Mouse (Mus musculus): ENCODE data around the gene Pms2. TPM values are rescaled to one million over a fixed set of nuclear protein-coding genes. Genes with fewer than 3 reads are reported as not detected.

The Pms2 gene
- polyA plus RNA-seq, 1 experiment from 2014 or later = 28.3 TPM

DNA sequence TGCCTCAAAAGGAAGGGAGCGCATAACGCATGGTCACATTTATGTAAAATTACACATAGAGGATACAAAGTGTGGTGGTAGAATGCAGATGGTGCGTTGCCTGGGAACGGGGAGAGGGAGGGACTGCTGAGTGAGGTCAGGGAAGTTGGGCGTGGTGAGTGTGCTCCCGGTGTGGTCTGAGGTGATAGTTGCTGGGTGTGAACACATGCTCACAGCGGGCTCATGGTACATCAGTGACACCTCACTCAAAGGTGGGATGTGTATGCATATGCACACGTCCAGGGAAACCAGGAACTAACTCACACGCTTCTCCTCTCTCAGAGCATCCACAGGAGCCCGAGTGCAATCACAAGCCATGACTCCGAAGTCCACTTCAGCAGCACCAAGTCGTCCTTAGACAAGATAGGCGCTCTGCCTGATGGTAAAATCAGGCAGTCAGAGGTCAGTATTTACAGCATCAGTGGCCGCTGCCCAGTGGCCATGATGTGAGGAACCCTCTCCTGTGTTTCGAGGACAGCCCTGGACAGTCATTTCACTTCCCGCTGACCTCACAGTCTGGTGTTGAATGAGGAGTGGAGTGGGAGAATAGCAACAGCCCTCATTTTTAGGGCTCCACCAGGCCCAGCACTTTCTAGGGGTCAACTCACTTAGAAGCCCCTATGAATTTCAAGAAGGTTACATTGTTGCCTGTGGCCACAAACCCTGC, 67.1 kb downstream of the Pms2 start:
- Histone ChIP-seq H3K4me1 (peaks cover 10% of the 10 kb centered on the region), H3K9me3 (no peaks in the 10 kb centered on the region), H3K36me3 (no peaks in the 10 kb centered on the region), H3K27me3 (ENCODE audit: insufficient read depth, poor library complexity, severe bottlenecking) (no peaks in the 10 kb centered on the region), H3K4me3 (no peak overlapping the region), H3K27ac (no peak overlapping the region)
- 59% methylated on average over 16 of the region's 16 CpGs for WGBS
- peak; percentile 75 for DNase-seq (ENCODE audit: low spot score)

- DNase-seq (ENCODE audit: low spot score) = no peak
- Histone ChIP-seq H3K9me3 (no peaks in the 10 kb centered on the region), H3K27ac (0 out of 2 replicates have a peak overlapping the region, but pooled peaks have one; percentile 56), H3K27me3 (ENCODE audit: insufficient read depth, poor library complexity, severe bottlenecking) (no peaks in the 10 kb centered on the region), H3K4me3 (no peak overlapping the region), H3K4me1 (peaks cover 7% of the 10 kb centered on the region), H3K36me3 (peaks cover 23% of the 10 kb centered on the region)
- 33% methylated on average over 9 of the region's 9 CpGs for WGBS
Observed at GRCm38 (mm10) chr5:143980858-143981257, 71.1 kb downstream of the Pms2 start.

GRCm38 (mm10) chr5:143982361-143982760, 72.6 kb downstream of the Pms2 start:
- 61% methylated on average over 2 of the region's 2 CpGs for WGBS
- peaks cover 38% of the 10 kb centered on the region for H3K36me3 ChIP-seq

More at GRCm38 (mm10) chr5:143982361-143982760, 72.6 kb downstream of the Pms2 start:
- no peak for DNase-seq (ENCODE audit: low spot score)
- H3K27ac ChIP-seq = no peak overlapping the region
- no peaks in the 10 kb centered on the region for H3K9me3 ChIP-seq
- no peak overlapping the region for H3K4me3 ChIP-seq
- H3K4me1 ChIP-seq = peaks cover 7% of the 10 kb centered on the region
- H3K27me3 ChIP-seq (ENCODE audit: insufficient read depth, poor library complexity, severe bottlenecking) = no peaks in the 10 kb centered on the region

Other genes with a start within 250 kb of the Pms2 start
- gene Usp42, start 177.7 kb upstream of the Pms2 start, polyA plus RNA-seq (2016; fragmentation: Nextera tagmentation; extraction: Ambion mirVana) = 15.7 and 15.9 TPM in 2 replicates
- 38.0 and 41.0 TPM in 2 replicates for gene Eif2ak1, start 92.2 kb upstream of the Pms2 start, polyA plus RNA-seq (2016; fragmentation: Nextera tagmentation; extraction: Ambion mirVana)
- gene Ankrd61, start 12.3 kb upstream of the Pms2 start, polyA plus RNA-seq (2016; fragmentation: Nextera tagmentation; extraction: Ambion mirVana) = 0.16 and 0.26 TPM in 2 replicates
- gene Aimp2, start 117 bp upstream of the Pms2 start, polyA plus RNA-seq (2016; fragmentation: Nextera tagmentation; extraction: Ambion mirVana) = 117 and 127 TPM in 2 replicates
- gene Gm42421, start 18.2 kb downstream of the Pms2 start, polyA plus RNA-seq (2016; fragmentation: Nextera tagmentation; extraction: Ambion mirVana) = 0.67 and 1.3 TPM in 2 replicates
- 0.46 and 1.1 TPM in 2 replicates for gene Rsph10b, start 23.1 kb downstream of the Pms2 start, polyA plus RNA-seq (2016; fragmentation: Nextera tagmentation; extraction: Ambion mirVana)
- 62.0 and 84.6 TPM in 2 replicates for gene Ccz1, start 104.9 kb downstream of the Pms2 start, polyA plus RNA-seq (2016; fragmentation: Nextera tagmentation; extraction: Ambion mirVana)
- 0.21 TPM in 1 of 2 replicates, not detected in the other for gene Ocm, start 116.7 kb downstream of the Pms2 start, polyA plus RNA-seq (2016; fragmentation: Nextera tagmentation; extraction: Ambion mirVana)
- gene Lmtk2, start 190.5 kb downstream of the Pms2 start, polyA plus RNA-seq (2016; fragmentation: Nextera tagmentation; extraction: Ambion mirVana) = 5.3 and 6.0 TPM in 2 replicates

Data from heart, embryonic 10.5 days (tissue).